Mouse (Mus musculus) ES-E14 (cell line): ENCODE measurements around the gene Tmod4.

Experiments used
- MAFK ChIP-seq: IDR thresholded peaks from 2 replicates; pipeline ENCODE4 v1.6.1; 2014; ENCODE audit warnings: mild to moderate bottlenecking, low read depth, low read length, inconsistent platforms; ENCODE audit not compliant: insufficient read depth
- ZC3H11A ChIP-seq: IDR thresholded peaks from 2 replicates; pipeline ENCODE4 v1.6.1; 2012; ENCODE audit warnings: low read depth, mild to moderate bottlenecking, inconsistent platforms, low read length, borderline replicate concordance

GRCm38 (mm10) chr3:95129226-95129651, 5.0 kb downstream of the Tmod4 start:
- TF ChIP-seq ZC3H11A (no peak), MAFK (no peak)
